Mouse (Mus musculus): Measurements from ENCODE around the gene Bnip3.

Bnip3 gene

GRCm38 (mm10) chr7:138909277-138910192 lies at the start of gene Bnip3:
Bnip3 (minus strand) TSS chr7:138909519.
- peak; percentile 85 for DNase-seq

- DNase-seq = no peak
Observed at GRCm38 (mm10) chr7:138957106-138957505, 47.8 kb upstream of the Bnip3 start.

GRCm38 (mm10) chr7:138955787-138956186 lies 46.5 kb upstream of the Bnip3 start:
- DNase-seq = no peak

- no peak for DNase-seq
Observed at GRCm38 (mm10) chr7:138948309-138948708, 39.0 kb upstream of the Bnip3 start.

- no peak for DNase-seq
Observed at GRCm38 (mm10) chr7:138947741-138948140, 38.4 kb upstream of the Bnip3 start.

GRCm38 (mm10) chr7:138945668-138946067 lies 36.3 kb upstream of the Bnip3 start:
- no peak for DNase-seq

GRCm38 (mm10) chr7:138942301-138942700 lies 33.0 kb upstream of the Bnip3 start:
- DNase-seq = no peak

GRCm38 (mm10) chr7:138941571-138941970 lies 32.3 kb upstream of the Bnip3 start:
- DNase-seq = no peak

GRCm38 (mm10) chr7:138940612-138941461 lies 31.5 kb upstream of the Bnip3 start, which contains the start of gene Jakmip3:
Jakmip3 (plus strand) TSS chr7:138940730.
- DNase-seq = peak; percentile 53

GRCm38 (mm10) chr7:138940256-138940611 lies 30.9 kb upstream of the Bnip3 start:
- DNase-seq = peak; percentile 68

- DNase-seq = no peak
Observed at GRCm38 (mm10) chr7:138938991-138939390, 29.7 kb upstream of the Bnip3 start.

GRCm38 (mm10) chr7:138934523-138934922 lies 25.2 kb upstream of the Bnip3 start:
- no peak for DNase-seq

- no peak for DNase-seq
Observed at GRCm38 (mm10) chr7:138928456-138928855, 19.1 kb upstream of the Bnip3 start.

GRCm38 (mm10) chr7:138923756-138924425 lies 14.6 kb upstream of the Bnip3 start:
- no peak for DNase-seq

- DNase-seq = no peak
Observed at GRCm38 (mm10) chr7:138921611-138922010, 12.3 kb upstream of the Bnip3 start.

- peak; percentile 17 for DNase-seq
Observed at GRCm38 (mm10) chr7:138919156-138919944, 10.0 kb upstream of the Bnip3 start.

GRCm38 (mm10) chr7:138913616-138914015 lies 4.3 kb upstream of the Bnip3 start:
- DNase-seq = no peak

- no peak for DNase-seq
Observed at GRCm38 (mm10) chr7:138910193-138910562, 859 bp upstream of the Bnip3 start.

- DNase-seq = no peak
Observed at GRCm38 (mm10) chr7:138908768-138909276, 497 bp downstream of the Bnip3 start.

- no peak for DNase-seq
Observed at GRCm38 (mm10) chr7:138907976-138908375, 1.3 kb downstream of the Bnip3 start.

- no peak for DNase-seq
Observed at GRCm38 (mm10) chr7:138907043-138907442, 2.3 kb downstream of the Bnip3 start.

- no peak for DNase-seq
Observed at GRCm38 (mm10) chr7:138906441-138906840, 2.9 kb downstream of the Bnip3 start.

Measured in right cerebral cortex, postnatal 4 days (tissue).